Mouse (Mus musculus): ENCODE data around the gene Cdh12. TPM values are rescaled to one million over a fixed set of nuclear protein-coding genes. Genes with fewer than 3 reads are reported as not detected.

Cdh12 gene
- polyA plus RNA-seq, 1 experiment from 2014 or later: 0.58 TPM

Small RNAs within 50 kb of the gene (microRNA-seq; reads per million reads assigned to microRNA genes)
- not detected for gene Gm27397

Other genes with a start within 250 kb of the Cdh12 start
- gene Acot10, start 217.5 kb downstream of the Cdh12 start, polyA plus RNA-seq (2015; fragmentation: Nextera tagmentation; extraction: Ambion mirVana): not detected in 2 replicates